Mouse (Mus musculus) left cerebral cortex, adult 11 months (tissue): Measurements from ENCODE around the gene Phc2.
"Not testable (repeated sequence)": the region's sequence is repeated elsewhere in the genome, so short reads cannot be mapped to it uniquely, and the experiment has no call there.

Experiments used
- DNase-seq: peaks from one replicate; pipeline ENCODE4 v3.0.0; 2022; ENCODE audit warnings: low spot score

Gene Phc2

GRCm38 (mm10) chr4:128645896-128646295 lies 8.6 kb upstream of the Phc2 start:
- DNase-seq: no peak

GRCm38 (mm10) chr4:128646762-128647161 lies 7.7 kb upstream of the Phc2 start:
- DNase-seq: no peak

GRCm38 (mm10) chr4:128648567-128649255 lies 5.8 kb upstream of the Phc2 start:
- DNase-seq: no peak

GRCm38 (mm10) chr4:128651530-128651929 lies 3.0 kb upstream of the Phc2 start:
- no peak for DNase-seq

- no peak for DNase-seq
These were observed 1.8 kb upstream of the Phc2 start for GRCm38 (mm10) chr4:128652584-128653298.

GRCm38 (mm10) chr4:128655446-128655845 lies 944 bp downstream of the Phc2 start:
- DNase-seq: no peak

GRCm38 (mm10) chr4:128660196-128660595 lies 5.7 kb downstream of the Phc2 start:
- no peak for DNase-seq

- DNase-seq: no peak
These were observed 6.6 kb downstream of the Phc2 start for GRCm38 (mm10) chr4:128661063-128661462.

- DNase-seq: no peak
These were observed 9.5 kb downstream of the Phc2 start for GRCm38 (mm10) chr4:128664002-128664401.

- DNase-seq: not testable (repeated sequence)
These were observed 11.9 kb downstream of the Phc2 start for GRCm38 (mm10) chr4:128666362-128666761.

GRCm38 (mm10) chr4:128667195-128667594 lies 12.7 kb downstream of the Phc2 start:
- not testable (repeated sequence) for DNase-seq

GRCm38 (mm10) chr4:128669229-128669628 lies 14.7 kb downstream of the Phc2 start:
- DNase-seq: no peak

- no peak for DNase-seq
These were observed 16.2 kb downstream of the Phc2 start for GRCm38 (mm10) chr4:128670566-128671191.

- DNase-seq: no peak
These were observed 18.0 kb downstream of the Phc2 start for GRCm38 (mm10) chr4:128672494-128672893.

GRCm38 (mm10) chr4:128678564-128679217 lies 24.2 kb downstream of the Phc2 start:
- DNase-seq: no peak

GRCm38 (mm10) chr4:128681126-128681525 lies 26.6 kb downstream of the Phc2 start:
- no peak for DNase-seq

- DNase-seq: no peak
These were observed 27.8 kb downstream of the Phc2 start for GRCm38 (mm10) chr4:128682281-128682680.

- no peak for DNase-seq
These were observed 29.2 kb downstream of the Phc2 start for GRCm38 (mm10) chr4:128683706-128684105.

GRCm38 (mm10) chr4:128684108-128684507 lies 29.6 kb downstream of the Phc2 start:
- no peak for DNase-seq

GRCm38 (mm10) chr4:128688513-128688913 lies 34.0 kb downstream of the Phc2 start:
- DNase-seq: no peak

- DNase-seq: peak; percentile 67
These were observed 34.5 kb downstream of the Phc2 start for GRCm38 (mm10) chr4:128688976-128689375.

GRCm38 (mm10) chr4:128689739-128690304 lies 35.3 kb downstream of the Phc2 start:
- no peak for DNase-seq
